Mouse (Mus musculus) stomach, embryonic 15.5 days (tissue): Measurements from ENCODE around the gene Ncam1. TPM values are rescaled to one million over a fixed set of nuclear protein-coding genes. Genes with fewer than 3 reads are reported as not detected.

Experiments
- ATAC-seq: fragments of 200-750 bp; cut with Nextera tagmentation; 2 replicates; pipeline ENCODE4 v1.8.0; 2017; ENCODE audit warnings: low read depth, moderate number of reproducible peaks, moderate TSS enrichment; ENCODE audit not compliant: insufficient read depth, low FRiP score
- H3K27ac ChIP-seq: fragments of 300-500 bp; sonication (generic); 2 replicates; pipeline ENCODE4 v1.5.1; 2015; ENCODE audit warnings: mild to moderate bottlenecking, inconsistent platforms
- H3K27me3 ChIP-seq: fragments of 300-500 bp; sonication (generic); replicated peaks from 2 replicates; pipeline ENCODE4 v1.6.1; 2015; ENCODE audit warnings: inconsistent platforms
- H3K36me3 ChIP-seq: fragments of 300-500 bp; sonication (generic); 2 replicates; pipeline ENCODE4 v1.6.1; 2015; ENCODE audit warnings: inconsistent platforms
- H3K4me1 ChIP-seq: fragments of 300-500 bp; sonication (generic); 2 replicates; pipeline ENCODE4 v1.6.1; 2015; ENCODE audit warnings: inconsistent platforms
- H3K4me2 ChIP-seq: fragments of 300-500 bp; sonication (generic); 2 replicates; pipeline ENCODE4 v1.6.1; 2015; ENCODE audit warnings: mild to moderate bottlenecking, inconsistent platforms
- H3K4me3 ChIP-seq: fragments of 300-500 bp; sonication (generic); replicated peaks from 2 replicates; pipeline ENCODE4 v1.5.1; 2015; ENCODE audit warnings: inconsistent platforms
- H3K9ac ChIP-seq: fragments of 300-500 bp; sonication (generic); 2 replicates; pipeline ENCODE4 v1.6.1; 2015; ENCODE audit warnings: inconsistent platforms
- H3K9me3 ChIP-seq: fragments of 300-500 bp; sonication (generic); 2 replicates; pipeline ENCODE4 v1.6.1; 2016; ENCODE audit warnings: inconsistent platforms
- WGBS: fragments of 180-500 bp; shearing (Covaris S2); methylation state at CpG from one replicate; pipeline ENCODE4 v1.1.7; 2015; 5-methylcytosine and 5-hydroxymethylcytosine counted together
- polyA plus RNA-seq: library from polyadenylated mRNA; unstranded; fragments of >200 nt; fragmentation: Nextera tagmentation; extraction: Ambion mirVana; gene quantifications from 2 replicates; pipeline ENCODE4 v1.2.1, GENCODE M21; 2015

Ncam1 gene
- polyA plus RNA-seq, 1 experiment from 2014 or later: 95.4 TPM

GRCm38 (mm10) chr9:49635668-49636326 is 162.9 kb downstream of the Ncam1 start:
- H3K4me3 ChIP-seq: no peak overlapping the region
- H3K4me1 ChIP-seq: no peaks in the 10 kb centered on the region
- H3K27me3 ChIP-seq: no peaks in the 10 kb centered on the region
- H3K9me3 ChIP-seq: no peaks in the 10 kb centered on the region
- no peaks in the 10 kb centered on the region for H3K36me3 ChIP-seq
- H3K4me2 ChIP-seq: no peak overlapping the region
- H3K9ac ChIP-seq: no peak overlapping the region
- no peak for ATAC-seq
- no peak overlapping the region for H3K27ac ChIP-seq
- 61% methylated on average over 11 of the region's 11 CpGs for WGBS

DNA sequence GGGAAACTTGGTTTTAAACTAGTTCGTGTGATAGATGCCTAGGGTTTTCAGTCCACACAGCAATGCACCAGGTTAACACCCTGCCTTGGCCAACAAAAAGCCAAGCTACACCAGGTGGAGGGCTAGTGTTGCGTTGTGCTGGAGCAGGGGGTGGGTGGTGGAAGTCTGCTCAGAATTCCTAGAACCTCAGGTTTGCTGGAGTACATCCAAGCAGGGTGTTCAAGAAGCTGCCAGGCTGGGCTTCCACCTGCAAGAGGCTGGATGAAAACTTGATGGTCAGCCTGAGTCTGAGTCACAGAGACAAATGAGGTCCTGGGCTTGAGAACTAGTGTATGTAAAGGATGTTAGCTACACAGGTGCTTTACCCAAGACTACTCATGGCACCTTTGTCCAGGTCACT is 166.1 kb downstream of the Ncam1 start:
- 62% methylated on average over 2 of the region's 2 CpGs for WGBS
- Histone ChIP-seq H3K27ac (no peak overlapping the region), H3K4me2 (no peak overlapping the region), H3K27me3 (no peaks in the 10 kb centered on the region), H3K4me1 (no peaks in the 10 kb centered on the region), H3K36me3 (no peaks in the 10 kb centered on the region), H3K9me3 (no peaks in the 10 kb centered on the region), H3K4me3 (no peak overlapping the region), H3K9ac (no peak overlapping the region)
- ATAC-seq: no peak

- Histone ChIP-seq H3K4me1 (no peaks in the 10 kb centered on the region), H3K4me3 (no peak overlapping the region), H3K27me3 (no peaks in the 10 kb centered on the region), H3K9ac (no peak overlapping the region), H3K36me3 (no peaks in the 10 kb centered on the region), H3K9me3 (no peaks in the 10 kb centered on the region), H3K4me2 (no peak overlapping the region), H3K27ac (no peak overlapping the region)
- ATAC-seq: no peak
- WGBS: 73% methylated on average over 2 of the region's 2 CpGs
Measured at GRCm38 (mm10) chr9:49630336-49630735, 168.4 kb downstream of the Ncam1 start.

- WGBS: 86% methylated on average over 6 of the region's 6 CpGs
- H3K4me1 ChIP-seq: no peaks in the 10 kb centered on the region
Measured at GRCm38 (mm10) chr9:49624910-49625309, 173.8 kb downstream of the Ncam1 start.

DNA sequence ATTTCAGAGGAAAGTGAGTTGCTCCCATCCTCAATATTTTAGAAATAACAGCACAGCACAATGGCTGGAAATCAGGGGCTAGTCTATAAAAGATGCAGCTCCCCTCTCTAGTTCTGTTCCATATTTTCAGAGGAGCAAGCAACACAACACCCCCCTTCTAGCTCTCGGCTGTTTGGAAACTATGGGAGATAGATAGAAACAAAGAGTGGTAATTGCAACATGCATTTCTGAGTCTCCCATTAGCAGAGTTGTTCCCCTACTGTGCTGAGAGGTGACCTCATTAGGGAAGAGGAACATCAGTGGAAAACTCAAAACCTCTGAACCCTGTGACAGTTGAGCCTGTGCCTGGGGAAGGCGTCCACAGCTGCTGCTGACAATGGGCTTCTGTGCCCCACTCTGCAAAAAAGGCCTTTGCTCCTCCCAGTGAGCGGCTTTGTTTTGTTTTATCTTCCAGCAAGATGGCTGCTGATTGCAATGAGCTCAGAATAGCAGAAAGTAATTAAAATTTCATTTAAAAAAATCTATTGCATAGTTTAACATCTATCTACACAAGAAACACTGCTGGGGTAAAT is 174.7 kb downstream of the Ncam1 start:
- Histone ChIP-seq H3K9me3 (no peaks in the 10 kb centered on the region), H3K36me3 (no peaks in the 10 kb centered on the region), H3K4me2 (no peak overlapping the region), H3K4me1 (no peaks in the 10 kb centered on the region), H3K27me3 (no peaks in the 10 kb centered on the region), H3K9ac (no peak overlapping the region), H3K4me3 (no peak overlapping the region), H3K27ac (no peak overlapping the region)
- WGBS: 57% methylated on average over 3 of the region's 3 CpGs
- no peak for ATAC-seq

More at GRCm38 (mm10) chr9:49624910-49625309, 173.8 kb downstream of the Ncam1 start:
- no peak overlapping the region for H3K4me3 ChIP-seq
- H3K36me3 ChIP-seq: no peaks in the 10 kb centered on the region
- no peaks in the 10 kb centered on the region for H3K27me3 ChIP-seq
- H3K9ac ChIP-seq: no peak overlapping the region
- H3K27ac ChIP-seq: no peak overlapping the region
- no peaks in the 10 kb centered on the region for H3K9me3 ChIP-seq
- no peak for ATAC-seq
- H3K4me2 ChIP-seq: no peak overlapping the region

GRCm38 (mm10) chr9:49622928-49623676 is 175.6 kb downstream of the Ncam1 start:
- no peaks in the 10 kb centered on the region for H3K27me3 ChIP-seq
- H3K4me1 ChIP-seq: no peaks in the 10 kb centered on the region
- H3K27ac ChIP-seq: no peak overlapping the region
- 74% methylated on average over 9 of the region's 9 CpGs for WGBS
- H3K9me3 ChIP-seq: no peaks in the 10 kb centered on the region
- ATAC-seq: no peak
- no peaks in the 10 kb centered on the region for H3K36me3 ChIP-seq
- H3K4me2 ChIP-seq: no peak overlapping the region
- no peak overlapping the region for H3K4me3 ChIP-seq
- no peak overlapping the region for H3K9ac ChIP-seq

DNA sequence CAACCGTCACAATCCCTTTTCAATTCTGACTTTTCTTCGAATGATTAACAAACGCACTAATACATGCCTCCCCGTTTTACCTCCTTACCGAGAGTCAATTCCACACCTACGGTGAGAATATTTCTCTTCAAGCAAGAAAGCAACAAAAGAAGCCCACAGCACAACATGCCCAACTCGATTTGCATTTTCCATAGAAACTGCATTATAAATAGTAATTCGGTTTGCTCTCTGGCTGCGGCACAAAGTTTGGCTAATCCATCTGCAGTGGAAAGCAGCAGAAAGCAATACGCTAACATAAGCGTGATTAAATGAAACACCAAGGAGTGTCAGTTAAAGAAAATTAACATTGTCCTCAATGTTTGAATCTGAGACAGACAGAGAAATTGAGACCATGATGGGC is 177.0 kb downstream of the Ncam1 start:
- Histone ChIP-seq H3K4me2 (no peak overlapping the region), H3K27ac (no peak overlapping the region), H3K4me1 (no peaks in the 10 kb centered on the region), H3K9me3 (no peaks in the 10 kb centered on the region), H3K27me3 (no peaks in the 10 kb centered on the region), H3K4me3 (no peak overlapping the region), H3K9ac (no peak overlapping the region), H3K36me3 (no peaks in the 10 kb centered on the region)
- no peak for ATAC-seq
- 93% methylated on average over 11 of the region's 11 CpGs for WGBS

DNA sequence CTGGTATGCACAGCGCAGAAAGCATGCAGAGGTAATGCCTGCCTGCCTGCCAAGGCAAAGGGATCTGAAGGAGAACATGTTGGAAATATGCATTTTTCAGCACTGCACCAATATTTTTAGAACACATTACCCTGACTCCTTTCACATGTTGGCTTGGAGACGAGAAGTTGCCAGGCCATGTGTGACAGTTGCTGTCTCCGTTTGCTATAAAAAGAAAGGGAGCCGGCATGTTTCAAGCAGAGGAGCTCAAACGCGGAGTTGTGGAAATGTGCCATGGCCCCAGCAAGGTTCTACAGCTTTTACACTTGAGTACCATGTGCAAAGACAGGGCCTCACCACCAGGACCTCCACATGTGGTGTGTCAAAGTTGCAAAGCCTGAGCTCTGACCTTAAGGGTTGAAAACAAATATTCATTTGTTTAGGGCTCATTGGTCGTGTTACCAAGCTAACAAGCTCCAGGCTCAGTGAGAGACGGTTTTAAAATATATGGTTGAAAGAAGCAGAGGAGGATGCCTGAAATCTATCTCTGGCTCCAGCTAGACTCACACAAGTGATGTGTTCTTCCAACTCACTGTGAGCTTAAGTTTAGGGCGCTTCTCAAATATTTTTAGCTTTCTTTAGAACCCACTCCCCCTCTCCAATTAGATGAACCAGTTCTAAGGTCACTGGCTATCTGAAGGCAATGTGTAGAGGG is 179.9 kb downstream of the Ncam1 start:
- H3K4me3 ChIP-seq: no peak overlapping the region
- no peaks in the 10 kb centered on the region for H3K27me3 ChIP-seq
- no peaks in the 10 kb centered on the region for H3K9me3 ChIP-seq
- WGBS: 86% methylated on average over 9 of the region's 9 CpGs
- no peak for ATAC-seq
- no peak overlapping the region for H3K27ac ChIP-seq
- no peaks in the 10 kb centered on the region for H3K4me1 ChIP-seq
- H3K36me3 ChIP-seq: no peaks in the 10 kb centered on the region
- no peak overlapping the region for H3K9ac ChIP-seq
- no peak overlapping the region for H3K4me2 ChIP-seq

DNA sequence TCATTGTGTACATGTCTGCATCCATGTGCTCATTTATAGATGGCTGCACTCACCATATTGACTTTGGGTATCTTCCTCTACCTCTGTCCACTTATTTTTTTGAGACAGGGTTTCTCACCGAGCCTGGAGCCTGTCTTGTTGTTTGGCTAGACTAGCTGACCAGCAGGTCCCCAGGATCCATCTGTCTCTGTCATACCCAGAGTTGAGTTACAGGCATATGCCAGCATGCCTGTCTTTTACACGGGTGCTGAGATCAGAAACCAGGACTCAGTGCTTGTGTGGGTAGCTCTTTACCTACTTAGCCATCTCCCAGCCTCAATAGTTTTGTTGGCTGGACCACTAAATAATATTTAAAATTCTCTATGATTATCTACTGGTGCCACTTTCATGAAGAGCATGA is 180.5 kb downstream of the Ncam1 start:
- Histone ChIP-seq H3K4me2 (no peak overlapping the region), H3K27me3 (no peaks in the 10 kb centered on the region), H3K36me3 (no peaks in the 10 kb centered on the region), H3K9ac (no peak overlapping the region), H3K4me3 (no peak overlapping the region), H3K27ac (no peak overlapping the region), H3K4me1 (no peaks in the 10 kb centered on the region), H3K9me3 (no peaks in the 10 kb centered on the region)
- WGBS: 64% methylated on average over 2 of the region's 2 CpGs
- ATAC-seq: no peak

DNA sequence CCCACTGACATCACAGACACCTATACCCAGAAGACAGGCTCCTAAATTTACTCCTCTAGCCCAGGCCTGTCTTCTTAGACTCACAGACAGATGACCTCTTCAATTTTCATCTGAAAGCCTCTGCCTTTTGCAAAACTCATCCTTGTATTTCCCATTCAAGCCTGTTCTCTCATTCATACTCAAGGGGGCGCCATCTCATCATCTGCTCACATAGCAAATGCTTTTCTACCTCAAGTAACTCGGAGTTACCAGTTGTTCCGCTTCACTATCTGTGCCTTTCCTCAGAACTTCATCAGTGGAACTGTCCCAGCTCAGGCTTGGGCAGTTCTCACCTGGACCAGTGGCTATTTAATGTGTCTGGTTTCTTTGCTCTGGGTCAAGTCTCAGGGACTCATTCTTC is 181.5 kb downstream of the Ncam1 start:
- H3K4me3 ChIP-seq: no peak overlapping the region
- 17% methylated on average over 3 of the region's 3 CpGs for WGBS
- H3K27me3 ChIP-seq: no peaks in the 10 kb centered on the region
- no peak overlapping the region for H3K4me2 ChIP-seq
- H3K9me3 ChIP-seq: no peaks in the 10 kb centered on the region
- H3K36me3 ChIP-seq: no peaks in the 10 kb centered on the region
- no peak for ATAC-seq
- no peak overlapping the region for H3K9ac ChIP-seq
- no peak overlapping the region for H3K27ac ChIP-seq
- no peaks in the 10 kb centered on the region for H3K4me1 ChIP-seq

DNA sequence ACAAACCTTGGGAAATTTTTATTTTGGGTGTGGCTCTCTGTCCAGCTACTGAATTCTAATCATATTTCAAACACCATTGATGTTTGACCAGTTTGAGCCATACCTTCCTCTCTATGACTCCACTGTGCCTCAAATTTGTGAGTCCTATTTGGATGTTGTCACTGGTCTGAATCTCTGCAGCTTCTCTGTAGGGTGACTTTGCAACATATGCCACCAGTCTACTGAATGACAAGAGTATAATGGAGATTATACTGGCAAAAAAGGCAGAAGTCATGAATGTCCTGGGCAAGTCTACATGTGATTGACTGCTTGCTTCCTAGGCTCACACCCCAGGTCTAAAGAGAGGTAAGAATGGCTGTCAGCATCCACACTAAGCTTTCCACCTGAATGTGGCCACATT is 186.3 kb downstream of the Ncam1 start:
- no peak overlapping the region for H3K4me2 ChIP-seq
- H3K27me3 ChIP-seq: no peaks in the 10 kb centered on the region
- no peak overlapping the region for H3K9ac ChIP-seq
- H3K9me3 ChIP-seq: no peaks in the 10 kb centered on the region
- no peak overlapping the region for H3K27ac ChIP-seq
- no peaks in the 10 kb centered on the region for H3K4me1 ChIP-seq
- ATAC-seq: no peak
- no peaks in the 10 kb centered on the region for H3K36me3 ChIP-seq
- H3K4me3 ChIP-seq: no peak overlapping the region

DNA sequence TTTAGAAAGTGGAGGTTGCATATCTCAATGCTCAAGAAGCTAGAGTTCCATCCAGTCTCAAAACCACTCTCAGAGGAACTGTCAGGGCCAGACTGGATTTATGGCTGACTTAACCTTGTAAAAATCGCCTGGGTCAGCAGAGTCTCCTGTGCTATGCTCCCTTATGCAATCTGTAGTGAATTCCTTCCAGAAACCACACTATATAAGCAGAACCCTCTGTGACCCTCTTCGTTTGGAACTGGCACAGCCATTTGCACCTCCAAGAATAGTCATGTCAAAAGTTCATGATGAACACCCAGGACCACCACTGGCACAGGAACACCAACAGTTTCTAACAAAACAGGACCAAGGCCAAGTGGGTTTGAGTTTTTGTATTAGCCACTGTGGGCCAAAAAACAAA is 190.5 kb downstream of the Ncam1 start:
- no peak overlapping the region for H3K4me2 ChIP-seq
- H3K27ac ChIP-seq: no peak overlapping the region
- 56% methylated on average over 2 of the region's 2 CpGs for WGBS
- ATAC-seq: no peak
- no peak overlapping the region for H3K4me3 ChIP-seq
- no peaks in the 10 kb centered on the region for H3K27me3 ChIP-seq
- H3K4me1 ChIP-seq: 0 out of 2 replicates have a peak, but pooled peaks cover 6% of the 10 kb centered on the region
- H3K9me3 ChIP-seq: no peaks in the 10 kb centered on the region
- no peak overlapping the region for H3K9ac ChIP-seq
- H3K36me3 ChIP-seq: no peaks in the 10 kb centered on the region
